Mouse (Mus musculus) midbrain, embryonic 15.5 days (tissue): Measurements from ENCODE around the gene Bsdc1. TPM values are rescaled to one million over a fixed set of nuclear protein-coding genes. Genes with fewer than 3 reads are reported as not detected.

Experiments used
- ATAC-seq: fragments of 200-750 bp; cut with Nextera tagmentation; replicated peaks from 2 replicates; pipeline ENCODE4 v1.8.0; 2017; ENCODE audit warnings: moderate TSS enrichment
- H3K27ac ChIP-seq: fragments of 300-500 bp; sonication (generic); 2 replicates; pipeline ENCODE4 v1.5.1; 2015; ENCODE audit warnings: mild to moderate bottlenecking, inconsistent platforms
- H3K27me3 ChIP-seq: fragments of 300-500 bp; sonication (generic); replicated peaks from 2 replicates; pipeline ENCODE4 v1.6.1; 2015; ENCODE audit warnings: inconsistent platforms
- H3K36me3 ChIP-seq: fragments of 300-500 bp; sonication (generic); replicated peaks from 2 replicates; pipeline ENCODE4 v1.6.1; 2015; ENCODE audit warnings: inconsistent platforms
- H3K4me1 ChIP-seq: fragments of 300-500 bp; sonication (generic); 2 replicates; pipeline ENCODE4 v1.6.1; 2015; ENCODE audit warnings: inconsistent platforms
- H3K4me2 ChIP-seq: fragments of 300-500 bp; sonication (generic); 2 replicates; pipeline ENCODE4 v1.6.1; 2015; ENCODE audit warnings: inconsistent platforms, mild to moderate bottlenecking, moderate library complexity
- H3K4me3 ChIP-seq: fragments of 300-500 bp; sonication (generic); 2 replicates; pipeline ENCODE4 v1.5.1; 2015; ENCODE audit warnings: mild to moderate bottlenecking, inconsistent platforms
- H3K9ac ChIP-seq: fragments of 300-500 bp; sonication (generic); 2 replicates; pipeline ENCODE4 v1.6.1; 2015; ENCODE audit warnings: mild to moderate bottlenecking, inconsistent platforms
- H3K9me3 ChIP-seq: fragments of 300-500 bp; sonication (generic); 2 replicates; pipeline ENCODE4 v1.6.1; 2016; ENCODE audit warnings: inconsistent platforms
- WGBS: fragments of 180-500 bp; shearing (Covaris S2); methylation state at CpG from one replicate; pipeline ENCODE4 v1.1.7; 2015; ENCODE audit warnings: mixed read lengths; 5-methylcytosine and 5-hydroxymethylcytosine counted together
- polyA plus RNA-seq: library from polyadenylated mRNA; unstranded; fragments of >200 nt; fragmentation: Nextera tagmentation; extraction: Ambion mirVana; gene quantifications from 2 replicates; pipeline ENCODE4 v1.2.1, GENCODE M21; 2015

Bsdc1 gene
- polyA plus RNA-seq, 1 experiment from 2014 or later = 38.6 TPM

DNA sequence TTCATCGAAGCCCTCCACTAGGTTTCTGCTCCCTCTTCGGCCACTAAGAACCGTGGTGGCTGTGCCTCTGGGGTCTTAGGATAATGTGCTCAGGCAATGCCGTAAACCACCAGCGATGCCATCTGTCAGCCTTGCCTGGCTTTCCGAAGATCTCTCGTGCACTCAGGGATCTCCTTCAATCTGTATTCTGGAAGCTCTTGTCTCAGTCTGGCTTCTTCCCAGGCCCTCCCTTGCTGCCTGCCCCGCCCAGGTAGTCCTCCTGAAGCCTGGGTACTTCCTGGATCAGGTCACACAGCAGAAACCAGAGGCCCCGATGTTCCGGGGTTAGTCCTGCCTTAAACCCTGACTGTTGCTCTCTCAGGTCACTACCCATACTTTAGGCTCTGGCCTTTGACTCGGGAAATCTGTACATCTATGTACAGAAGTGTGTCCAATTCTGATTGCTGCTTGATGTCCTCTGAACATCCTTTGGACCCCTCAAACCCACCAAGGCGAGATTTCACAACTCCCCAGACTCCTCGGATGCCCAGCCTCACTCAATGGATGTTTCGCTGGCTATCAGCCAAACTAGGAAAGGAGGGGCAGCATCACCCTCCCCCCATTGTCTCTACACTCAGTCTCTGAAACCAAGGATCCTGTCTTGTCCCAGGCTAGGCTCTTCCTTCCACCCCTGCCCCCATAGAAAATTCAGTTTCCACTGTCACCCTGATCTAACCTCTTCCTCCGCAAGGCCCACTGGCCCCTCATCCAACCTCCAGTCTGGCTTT lies 47.6 kb downstream of the Bsdc1 start:
- Histone ChIP-seq H3K9ac (no peak overlapping the region), H3K27ac (no peak overlapping the region)

DNA sequence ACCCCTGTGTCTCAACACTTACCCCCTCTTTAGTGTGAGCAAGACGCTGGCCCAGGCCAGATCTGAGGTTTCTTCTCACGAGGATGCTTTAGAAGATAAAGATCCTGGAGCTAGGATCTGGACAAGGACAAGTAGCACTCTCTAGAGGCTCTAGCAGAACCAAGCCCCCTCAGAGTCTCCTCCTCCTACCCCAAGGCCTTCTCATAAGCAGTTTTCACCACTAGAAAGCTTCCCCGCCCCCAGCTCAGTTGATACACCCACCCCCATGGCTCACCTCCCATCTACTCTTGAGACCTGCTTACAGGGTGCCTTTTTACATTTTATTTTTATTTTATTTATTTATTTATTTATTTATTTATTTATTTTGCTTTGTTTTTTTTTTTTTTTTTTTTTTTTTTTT lies 48.3 kb downstream of the Bsdc1 start:
- no peak overlapping the region for H3K4me2 ChIP-seq
- no peak overlapping the region for H3K27ac ChIP-seq
- 70% methylated on average over 3 of the region's 3 CpGs for WGBS
- no peak overlapping the region for H3K4me3 ChIP-seq
- H3K27me3 ChIP-seq = no peaks in the 10 kb centered on the region
- H3K36me3 ChIP-seq = no peaks in the 10 kb centered on the region
- H3K4me1 ChIP-seq = peaks cover 26% of the 10 kb centered on the region
- H3K9ac ChIP-seq = no peak overlapping the region
- no peak for ATAC-seq
- H3K9me3 ChIP-seq = no peaks in the 10 kb centered on the region

More for the DNA sequence above, 47.6 kb downstream of the Bsdc1 start:
- Histone ChIP-seq H3K9me3 (no peaks in the 10 kb centered on the region), H3K4me3 (no peak overlapping the region), H3K36me3 (no peaks in the 10 kb centered on the region), H3K4me1 (peaks cover 26% of the 10 kb centered on the region), H3K27me3 (no peaks in the 10 kb centered on the region), H3K4me2 (no peak overlapping the region)
- WGBS = 43% methylated on average over 15 of the region's 15 CpGs
- no peak for ATAC-seq

DNA sequence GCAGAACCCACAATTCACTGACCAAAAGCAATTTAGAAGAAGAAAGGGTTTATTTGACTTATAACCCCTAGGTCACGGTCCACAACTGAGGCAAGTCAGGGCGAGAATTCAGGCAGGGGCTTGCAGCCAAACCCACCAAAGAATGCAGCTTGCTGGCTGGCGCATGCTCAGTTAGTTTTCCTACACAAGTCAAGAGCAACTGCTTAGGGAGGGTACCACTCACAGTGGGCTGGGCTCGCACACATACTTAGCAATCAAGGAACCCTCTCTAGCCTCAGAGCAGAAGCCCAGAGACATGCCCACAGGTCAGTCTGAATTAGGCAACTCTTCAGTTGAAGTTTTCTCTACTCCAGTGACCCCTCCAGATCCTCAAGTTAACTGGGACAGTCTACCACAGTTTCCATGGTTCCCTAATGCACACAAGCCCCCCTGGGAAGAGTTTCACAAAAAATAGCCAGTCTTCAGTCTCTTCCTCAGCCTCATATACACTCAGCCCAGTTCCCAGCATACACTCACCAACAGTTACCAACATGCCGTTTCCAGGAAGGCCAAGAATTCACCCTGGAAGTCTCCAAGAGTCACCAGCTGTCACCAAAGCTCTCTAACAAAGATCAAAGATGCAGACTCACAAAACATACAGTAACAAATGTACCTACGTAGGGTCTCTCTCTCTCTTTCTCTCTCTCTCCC lies 49.5 kb downstream of the Bsdc1 start:
- H3K27me3 ChIP-seq = no peaks in the 10 kb centered on the region
- no peak overlapping the region for H3K9ac ChIP-seq
- H3K27ac ChIP-seq = 0 out of 2 replicates have a peak overlapping the region, but pooled peaks have one; percentile 30
- no peak overlapping the region for H3K4me2 ChIP-seq
- WGBS = 39% methylated on average over 6 of the region's 6 CpGs
- H3K9me3 ChIP-seq = no peaks in the 10 kb centered on the region
- H3K36me3 ChIP-seq = no peaks in the 10 kb centered on the region
- H3K4me1 ChIP-seq = peaks cover 36% of the 10 kb centered on the region
- ATAC-seq = no peak
- H3K4me3 ChIP-seq = no peak overlapping the region

DNA sequence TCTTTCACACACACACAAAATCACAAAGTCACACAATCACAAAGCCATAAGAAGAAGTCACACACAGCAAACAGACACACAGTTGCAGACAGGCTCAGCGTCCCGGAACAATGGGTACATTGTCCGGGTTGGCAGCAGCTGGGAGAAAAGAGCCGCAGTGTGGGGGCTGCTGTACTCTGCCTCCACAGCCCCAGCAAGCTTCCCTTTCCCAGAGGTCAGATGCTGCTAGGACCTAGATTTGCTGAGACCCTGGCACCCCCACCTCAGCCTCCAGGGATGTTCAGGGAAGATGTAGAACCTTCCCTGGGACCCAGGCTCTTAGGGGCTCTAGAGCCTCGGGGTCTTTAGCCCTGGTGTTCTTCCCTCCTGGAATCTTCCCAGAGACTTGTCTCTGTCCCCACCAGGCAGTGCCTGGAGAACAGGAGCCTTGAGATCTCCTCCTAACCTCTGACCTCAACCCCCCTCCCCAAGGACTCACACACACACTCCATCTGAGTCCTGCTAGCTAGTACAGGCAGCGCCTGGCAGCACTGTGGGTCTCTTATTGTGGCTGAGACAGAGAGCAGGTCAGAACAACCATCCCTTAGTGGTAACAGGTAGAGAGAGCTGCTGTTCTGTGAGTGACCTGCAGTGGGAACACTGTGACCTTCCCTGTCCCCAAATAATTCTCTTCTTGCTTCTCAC lies 50.2 kb downstream of the Bsdc1 start:
- no peaks in the 10 kb centered on the region for H3K27me3 ChIP-seq
- no peak overlapping the region for H3K4me2 ChIP-seq
- no peaks in the 10 kb centered on the region for H3K9me3 ChIP-seq
- peaks cover 2% of the 10 kb centered on the region for H3K36me3 ChIP-seq
- WGBS = 10% methylated on average over 6 of the region's 6 CpGs
- H3K9ac ChIP-seq = no peak overlapping the region
- no peak for ATAC-seq
- no peak overlapping the region for H3K27ac ChIP-seq
- peaks cover 43% of the 10 kb centered on the region for H3K4me1 ChIP-seq
- H3K4me3 ChIP-seq = no peak overlapping the region

DNA sequence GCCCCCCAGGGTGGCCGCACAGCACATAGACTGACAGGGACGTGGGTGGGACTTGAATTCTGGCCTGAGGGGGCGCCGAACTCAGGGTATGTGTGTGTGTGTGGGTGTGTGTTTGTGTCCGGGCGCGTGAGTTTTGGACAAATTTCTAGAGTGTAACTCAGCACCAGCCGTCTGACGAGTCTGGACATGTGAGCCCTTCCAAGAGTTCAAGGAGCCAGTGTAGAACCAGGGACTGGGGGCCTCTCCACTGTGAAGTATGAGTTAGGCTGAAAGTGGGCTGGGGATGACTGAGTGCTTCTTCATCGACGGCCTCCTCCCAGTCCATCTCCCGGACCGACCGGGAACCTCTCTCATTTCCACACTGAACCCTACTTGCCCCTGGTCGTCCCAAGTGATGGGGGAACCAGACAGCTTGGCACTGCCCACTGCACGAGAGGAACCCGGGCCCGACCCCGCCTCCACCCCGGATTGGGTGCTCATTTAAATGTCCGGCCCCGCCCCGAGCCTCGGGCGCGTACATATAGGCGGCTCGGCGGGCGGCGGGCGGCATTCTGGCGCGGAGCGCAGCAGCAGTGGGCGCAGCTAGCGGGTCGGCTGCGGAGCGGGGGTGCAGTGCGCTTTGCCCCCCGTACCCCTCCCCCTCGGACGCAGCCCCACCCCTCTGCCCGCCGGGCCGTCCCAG lies 51.8 kb downstream of the Bsdc1 start, which contains the start of gene Marcksl1:
Marcksl1 (plus strand) TSS at position 496 of the 682 bp plus-strand sequence.
- Histone ChIP-seq H3K4me1 (peaks cover 47% of the 10 kb centered on the region), H3K4me3 (peak within 1 kb of the TSS; percentile 81), H3K36me3 (peaks cover 16% of the 10 kb centered on the region), H3K9me3 (no peaks in the 10 kb centered on the region), H3K9ac (peak within 1 kb of the TSS; percentile 99), H3K4me2 (peak within 1 kb of the TSS; percentile 93), H3K27ac (peak within 1 kb of the TSS; percentile 98), H3K27me3 (no peaks in the 10 kb centered on the region)
- WGBS = 7% methylated on average over 33 of the region's 47 CpGs
- ATAC-seq = peak; percentile 86

DNA sequence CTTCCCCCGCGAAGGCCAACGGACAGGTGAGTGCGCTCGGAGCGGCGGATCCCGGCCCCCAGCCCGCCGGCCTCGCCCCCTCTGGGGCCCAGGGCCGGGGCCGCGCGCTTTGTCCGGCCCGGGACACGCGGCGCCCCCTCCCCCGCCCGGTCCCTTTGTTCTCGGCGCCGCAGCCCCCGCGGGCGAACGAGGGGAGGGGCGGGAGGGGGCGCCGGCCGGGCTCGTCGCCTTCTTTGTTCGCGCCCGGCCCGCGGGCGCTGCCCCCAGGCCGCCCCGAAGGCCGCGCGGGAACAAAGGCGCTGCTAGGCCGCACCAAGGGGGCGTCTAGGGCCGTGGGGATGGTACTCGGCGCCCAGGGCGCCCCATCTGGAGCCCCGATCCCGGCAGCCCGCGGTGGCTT lies 52.5 kb downstream of the Bsdc1 start:
- ATAC-seq = peak; percentile 12
- H3K9ac ChIP-seq = peak overlapping the region; percentile 99
- peak overlapping the region; percentile 98 for H3K27ac ChIP-seq
- WGBS = 0% methylated on average over 45 of the region's 57 CpGs
- H3K4me2 ChIP-seq = peak overlapping the region; percentile 93
- peaks cover 19% of the 10 kb centered on the region for H3K36me3 ChIP-seq
- no peaks in the 10 kb centered on the region for H3K27me3 ChIP-seq
- H3K9me3 ChIP-seq = no peaks in the 10 kb centered on the region
- H3K4me1 ChIP-seq = peaks cover 46% of the 10 kb centered on the region
- H3K4me3 ChIP-seq = peak overlapping the region; percentile 81

DNA sequence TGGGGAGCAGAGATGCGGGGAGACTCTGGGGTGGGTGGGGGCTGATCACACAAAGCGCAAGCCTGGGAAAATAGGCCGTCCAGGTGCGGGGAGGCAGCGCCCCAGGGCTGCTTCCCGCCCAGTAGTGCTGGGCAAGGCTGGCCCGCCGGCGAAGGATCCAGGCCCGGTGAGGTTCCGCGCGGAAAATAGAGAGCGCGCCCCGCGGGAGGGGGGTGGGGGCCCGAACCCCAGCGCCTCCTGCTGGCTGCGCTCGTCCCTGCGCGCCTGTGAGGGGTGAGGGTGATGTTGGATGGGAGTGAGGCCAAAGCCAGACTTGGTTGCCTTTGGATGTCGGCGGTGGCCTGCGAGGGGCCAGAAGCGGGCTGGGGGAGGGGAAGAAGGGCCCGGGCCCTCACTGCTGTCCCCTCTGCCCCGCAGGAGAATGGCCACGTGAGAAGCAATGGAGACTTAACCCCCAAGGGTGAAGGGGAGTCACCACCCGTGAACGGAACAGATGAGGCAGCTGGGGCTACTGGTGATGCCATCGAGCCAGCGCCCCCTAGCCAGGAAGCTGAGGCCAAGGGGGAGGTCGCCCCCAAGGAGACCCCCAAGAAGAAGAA lies 53.0 kb downstream of the Bsdc1 start:
- H3K4me3 ChIP-seq = peak overlapping the region; percentile 81
- H3K4me1 ChIP-seq = peaks cover 41% of the 10 kb centered on the region
- no peaks in the 10 kb centered on the region for H3K27me3 ChIP-seq
- H3K4me2 ChIP-seq = peak overlapping the region; percentile 93
- ATAC-seq = peak; percentile 37
- peaks cover 19% of the 10 kb centered on the region for H3K36me3 ChIP-seq
- H3K9ac ChIP-seq = peak overlapping the region; percentile 99
- H3K27ac ChIP-seq = peak overlapping the region; percentile 98
- WGBS = under 1% methylated on average over 35 of the region's 35 CpGs
- no peaks in the 10 kb centered on the region for H3K9me3 ChIP-seq

DNA sequence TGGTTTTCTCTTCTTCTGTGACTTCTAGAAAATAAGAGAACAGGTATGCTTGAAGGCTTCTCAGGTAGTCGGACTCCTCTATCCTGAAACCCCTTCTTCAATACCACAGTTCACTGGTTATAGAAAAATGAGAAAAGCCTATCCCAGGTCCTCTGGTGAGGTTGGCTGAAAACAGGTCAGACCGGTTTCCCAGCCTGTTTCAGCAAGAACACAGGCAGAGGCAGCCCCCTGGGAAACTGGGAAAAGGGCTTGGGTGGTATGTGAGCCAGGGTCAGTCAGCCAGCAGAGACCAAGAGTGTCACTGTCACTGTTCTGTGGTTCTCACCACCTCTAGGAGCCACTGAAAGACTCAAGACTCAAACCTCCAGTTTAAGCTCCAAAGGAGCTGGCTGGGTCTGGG lies 55.5 kb downstream of the Bsdc1 start:
- no peak overlapping the region for H3K9ac ChIP-seq
- H3K9me3 ChIP-seq = no peaks in the 10 kb centered on the region
- WGBS = 44% methylated on average over 2 of the region's 2 CpGs
- H3K4me3 ChIP-seq = no peak overlapping the region
- H3K4me2 ChIP-seq = no peak overlapping the region
- H3K4me1 ChIP-seq = peaks cover 27% of the 10 kb centered on the region
- H3K27ac ChIP-seq = 0 out of 2 replicates have a peak overlapping the region, but pooled peaks have one; percentile 50
- H3K27me3 ChIP-seq = no peaks in the 10 kb centered on the region
- H3K36me3 ChIP-seq = peaks cover 29% of the 10 kb centered on the region
- no peak for ATAC-seq

DNA sequence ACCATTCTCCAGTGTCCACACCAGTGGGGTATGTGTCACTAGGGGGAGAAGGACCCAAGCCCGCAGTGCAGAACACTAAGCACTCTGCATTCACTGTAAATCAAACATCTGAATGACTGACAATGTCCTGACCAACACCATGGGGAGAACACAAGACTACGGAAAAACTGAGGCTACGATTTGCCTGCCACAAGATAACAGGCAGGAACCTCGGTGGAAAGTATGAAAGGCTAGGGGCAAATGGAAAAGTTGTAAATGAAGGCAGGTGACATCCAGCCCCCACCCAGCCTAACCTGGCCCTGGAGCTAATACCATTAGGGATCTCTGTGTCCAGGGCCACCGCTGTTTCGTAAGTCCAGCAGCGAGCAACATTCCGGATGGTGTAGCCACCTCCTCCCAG lies 57.1 kb downstream of the Bsdc1 start:
- H3K9me3 ChIP-seq = no peaks in the 10 kb centered on the region
- H3K4me1 ChIP-seq = peaks cover 22% of the 10 kb centered on the region
- no peak for ATAC-seq
- peaks cover 35% of the 10 kb centered on the region for H3K36me3 ChIP-seq
- no peak overlapping the region for H3K27ac ChIP-seq
- H3K9ac ChIP-seq = no peak overlapping the region
- 94% methylated on average over 8 of the region's 8 CpGs for WGBS
- H3K4me3 ChIP-seq = no peak overlapping the region
- no peak overlapping the region for H3K4me2 ChIP-seq
- H3K27me3 ChIP-seq = no peaks in the 10 kb centered on the region

DNA sequence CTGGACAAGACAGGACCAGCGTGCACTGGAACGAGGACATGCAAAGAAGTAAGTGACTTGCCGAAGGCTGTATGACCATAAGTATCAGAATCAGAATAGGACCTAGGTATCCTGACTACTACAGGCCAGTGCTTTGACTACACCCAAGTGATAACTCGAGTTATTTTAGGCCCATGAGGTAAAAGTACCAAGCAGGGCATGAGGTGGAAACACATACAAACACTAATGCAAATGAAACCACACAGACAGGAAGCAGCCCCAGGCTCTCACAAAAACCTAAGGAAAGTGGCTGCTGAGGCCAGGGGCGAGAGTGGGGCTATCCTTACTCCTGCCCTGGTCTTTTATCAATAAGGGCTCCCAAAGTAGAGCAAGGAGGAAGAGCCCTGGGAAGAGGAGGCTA lies 64.0 kb downstream of the Bsdc1 start:
- 94% methylated on average over 5 of the region's 5 CpGs for WGBS
- no peaks in the 10 kb centered on the region for H3K9me3 ChIP-seq
- H3K36me3 ChIP-seq = peaks cover 23% of the 10 kb centered on the region; the same call in 1 of the 2 replicates

DNA sequence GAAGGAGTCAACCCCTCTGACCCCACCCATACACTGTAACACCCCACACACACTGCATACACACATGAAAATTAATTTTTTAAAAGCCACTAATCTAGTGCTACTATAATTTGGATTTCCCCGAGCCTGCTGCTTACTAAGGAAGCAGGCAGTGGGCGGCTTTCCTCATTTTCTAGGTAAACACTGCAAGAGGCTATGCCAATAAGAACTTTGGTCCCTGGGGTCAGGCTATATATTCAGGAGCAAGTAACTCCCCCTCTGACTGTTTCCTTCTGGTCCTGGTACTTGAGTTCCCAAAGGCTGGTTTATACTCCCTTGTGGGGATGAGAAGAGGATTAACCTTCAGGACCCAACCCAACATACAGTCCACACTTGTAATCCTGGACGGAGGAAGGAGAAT lies 64.5 kb downstream of the Bsdc1 start:
- Histone ChIP-seq H3K4me2 (no peak overlapping the region), H3K9me3 (no peaks in the 10 kb centered on the region), H3K36me3 (peaks cover 26% of the 10 kb centered on the region; the same call in 1 of the 2 replicates), H3K27me3 (no peaks in the 10 kb centered on the region), H3K27ac (no peak overlapping the region), H3K4me1 (no peaks in the 10 kb centered on the region), H3K9ac (no peak overlapping the region), H3K4me3 (no peak overlapping the region)
- WGBS = 80% methylated on average over 3 of the region's 3 CpGs
- no peak for ATAC-seq

More for the DNA sequence above, 64.0 kb downstream of the Bsdc1 start:
- H3K9ac ChIP-seq = no peak overlapping the region
- no peak for ATAC-seq
- no peak overlapping the region for H3K4me2 ChIP-seq
- H3K4me1 ChIP-seq = no peaks in the 10 kb centered on the region
- no peak overlapping the region for H3K27ac ChIP-seq
- H3K4me3 ChIP-seq = no peak overlapping the region
- H3K27me3 ChIP-seq = no peaks in the 10 kb centered on the region
